Mouse (Mus musculus) liver, adult 2 months (tissue): ENCODE measurements around the gene Gal3st3. TPM values are rescaled to one million over a fixed set of nuclear protein-coding genes. Genes with fewer than 3 reads are reported as not detected.
"Not testable (repeated sequence)": the region's sequence is repeated elsewhere in the genome, so short reads cannot be mapped to it uniquely, and the experiment has no call there.

Source experiments
- DNase-seq: peaks from one replicate; pipeline ENCODE4 v3.0.0-alpha.2; 2011; ENCODE audit warnings: low read depth, low spot score; ENCODE audit errors: extremely low read depth
- H3K27ac ChIP-seq: fragments of 200-500 bp; replicated peaks from 2 replicates; pipeline ENCODE4 v1.5.1; 2012; ENCODE audit warnings: low read depth, mild to moderate bottlenecking, control low read depth, inconsistent platforms, low read length; ENCODE audit not compliant: insufficient read depth
- H3K27me3 ChIP-seq: fragments of 200-500 bp; 2 replicates; pipeline ENCODE4 v1.6.1; 2012; ENCODE audit warnings: mild to moderate bottlenecking, moderate library complexity, low read length, inconsistent platforms; ENCODE audit not compliant: control insufficient read depth, insufficient read depth
- H3K36me3 ChIP-seq: fragments of 200-500 bp; 2 replicates; pipeline ENCODE4 v1.6.1; 2012; ENCODE audit warnings: low read length, inconsistent platforms; ENCODE audit not compliant: control insufficient read depth, insufficient read depth
- H3K4me1 ChIP-seq: fragments of 200-500 bp; 2 replicates; pipeline ENCODE4 v1.6.1; 2011; ENCODE audit warnings: low read length; ENCODE audit not compliant: control insufficient read depth, insufficient read depth
- H3K4me3 ChIP-seq: fragments of 200-500 bp; 2 replicates; pipeline ENCODE4 v1.5.1; 2011; ENCODE audit warnings: low read depth, mild to moderate bottlenecking, control low read depth, low read length, moderate library complexity; ENCODE audit not compliant: insufficient read depth
- H3K79me2 ChIP-seq: fragments of 200-500 bp; 2 replicates; pipeline ENCODE4 v1.6.1; 2012; ENCODE audit warnings: inconsistent platforms, mild to moderate bottlenecking, low read length, moderate library complexity; ENCODE audit not compliant: control insufficient read depth, insufficient read depth
- H3K9ac ChIP-seq: fragments of 200-500 bp; 2 replicates; pipeline ENCODE4 v1.6.1; 2012; ENCODE audit warnings: low read depth, mild to moderate bottlenecking, control low read depth, inconsistent platforms, low read length
- CTCF ChIP-seq: fragments of 200-500 bp; IDR thresholded peaks from 2 replicates; pipeline ENCODE4 v1.5.1; 2011; ENCODE audit warnings: low read depth, low read length, control low read depth
- POLR2A ChIP-seq: fragments of 200-500 bp; IDR thresholded peaks from 2 replicates; pipeline ENCODE4 v1.6.1; 2011; ENCODE audit warnings: low read length, control low read depth; ENCODE audit not compliant: insufficient read depth; ENCODE audit errors: extremely low read depth
- WGBS: fragments of 180-500 bp; shearing (Covaris S2); methylation state at CpG from one replicate; pipeline ENCODE4 v1.1.7; 2018; 5-methylcytosine and 5-hydroxymethylcytosine counted together
- polyA plus RNA-seq: library from polyadenylated mRNA; depleted of rRNA; stranded (reverse); fragments of >200 nt; gene quantifications from 2 replicates; pipeline ENCODE4 v1.2.3, GENCODE M21; 2012
- total RNA-seq: library from RNA; depleted of rRNA; stranded (reverse); fragments of >200 nt; gene quantifications from 2 replicates; pipeline ENCODE4 v1.2.3, GENCODE M21; 2014

Gal3st3 gene
- total and polyA plus RNA-seq, 2 experiments = not detected

- H3K36me3 ChIP-seq = no peaks in the 10 kb centered on the region
- WGBS = 90% methylated on average over 7 of the region's 7 CpGs
- DNase-seq = no peak
- no peaks in the 10 kb centered on the region for H3K27me3 ChIP-seq
- no peaks in the 10 kb centered on the region for H3K79me2 ChIP-seq
- TF ChIP-seq POLR2A = no peak
- TF ChIP-seq CTCF = no peak
- no peaks in the 10 kb centered on the region for H3K4me1 ChIP-seq
- H3K27ac ChIP-seq = no peak overlapping the region
- H3K9ac ChIP-seq = no peak overlapping the region
- no peak overlapping the region for H3K4me3 ChIP-seq
These were observed 43.2 kb downstream of the Gal3st3 start for GRCm38 (mm10) chr19:5341360-5341759.

GRCm38 (mm10) chr19:5345297-5346131 lies 47.4 kb downstream of the Gal3st3 start:
- Histone ChIP-seq H3K79me2 (no peaks in the 10 kb centered on the region), H3K27ac (no peak overlapping the region), H3K27me3 (no peaks in the 10 kb centered on the region), H3K4me3 (no peak overlapping the region), H3K36me3 (no peaks in the 10 kb centered on the region), H3K9ac (no peak overlapping the region), H3K4me1 (peaks cover 3% of the 10 kb centered on the region; the same call in 1 of the 2 replicates)
- TF ChIP-seq CTCF (no peak), POLR2A (no peak)
- WGBS = 82% methylated on average over 6 of the region's 6 CpGs
- DNase-seq = no peak

- TF ChIP-seq CTCF = no peak
- peaks cover 3% of the 10 kb centered on the region; the same call in 1 of the 2 replicates for H3K4me1 ChIP-seq
- DNase-seq = no peak
- H3K9ac ChIP-seq = no peak overlapping the region
- no peaks in the 10 kb centered on the region for H3K27me3 ChIP-seq
- 82% methylated on average over 6 of the region's 6 CpGs for WGBS
- no peaks in the 10 kb centered on the region for H3K79me2 ChIP-seq
- H3K36me3 ChIP-seq = no peaks in the 10 kb centered on the region
- no peak overlapping the region for H3K27ac ChIP-seq
- no peak overlapping the region for H3K4me3 ChIP-seq
These were observed 49.9 kb downstream of the Gal3st3 start for GRCm38 (mm10) chr19:5348064-5348463.

GRCm38 (mm10) chr19:5348526-5349501 lies 50.7 kb downstream of the Gal3st3 start:
- 10% methylated on average over 34 of the region's 34 CpGs for WGBS
- DNase-seq = peak; percentile 11

GRCm38 (mm10) chr19:5349502-5349873 lies 51.4 kb downstream of the Gal3st3 start, which contains the start of gene Cst6:
Gene Cst6 (minus strand): TSS chr19:5349574.
- H3K36me3 ChIP-seq, H3K27me3 ChIP-seq, DNase-seq, H3K9ac ChIP-seq, H3K79me2 ChIP-seq, H3K27ac ChIP-seq, H3K4me1 ChIP-seq: not testable (repeated sequence)
- peak within 1 kb of the TSS; percentile 38; the same call in 1 of the 2 replicates for H3K4me3 ChIP-seq
- 80% methylated on average over 6 of the region's 6 CpGs for WGBS

More at GRCm38 (mm10) chr19:5348526-5349501, 50.7 kb downstream of the Gal3st3 start:
- Histone ChIP-seq H3K4me3 (peak overlapping the region; percentile 38; the same call in 1 of the 2 replicates), H3K36me3 (no peaks in the 10 kb centered on the region), H3K27ac (no peak overlapping the region), H3K27me3 (no peaks in the 10 kb centered on the region), H3K9ac (no peak overlapping the region; the same call in 1 of the 2 replicates), H3K79me2 (no peaks in the 10 kb centered on the region), H3K4me1 (peaks cover 3% of the 10 kb centered on the region; the same call in 1 of the 2 replicates)
- TF ChIP-seq CTCF = 0 out of 2 replicates have a peak, but pooled peaks have one; percentile 13
- no peak for TF ChIP-seq POLR2A
